Mouse (Mus musculus) intestine, postnatal 0 days (tissue): ENCODE results near the gene Snx14. TPM values are rescaled to one million over a fixed set of nuclear protein-coding genes. Genes with fewer than 3 reads are reported as not detected.
"Not testable (repeated sequence)": the region's sequence is repeated elsewhere in the genome, so short reads cannot be mapped to it uniquely, and the experiment has no call there.

Source experiments
- ATAC-seq: fragments of 200-750 bp; cut with Nextera tagmentation; 2 replicates; pipeline ENCODE4 v1.8.0; 2017; ENCODE audit warnings: mild to moderate bottlenecking, moderate TSS enrichment, moderate library complexity
- H3K27ac ChIP-seq: fragments of 300-500 bp; sonication (generic); 2 replicates; pipeline ENCODE4 v1.5.1; 2014; ENCODE audit warnings: mild to moderate bottlenecking, low read depth, low read length, moderate library complexity
- H3K27me3 ChIP-seq: fragments of 300-500 bp; sonication (generic); replicated peaks from 2 replicates; pipeline ENCODE4 v1.6.1; 2014; ENCODE audit warnings: low read length, mixed read lengths; ENCODE audit not compliant: control insufficient read depth, insufficient read depth
- H3K36me3 ChIP-seq: fragments of 300-500 bp; sonication (generic); 2 replicates; pipeline ENCODE4 v1.6.1; 2014; ENCODE audit warnings: mild to moderate bottlenecking, moderate library complexity; ENCODE audit not compliant: control insufficient read depth, insufficient read depth
- H3K4me1 ChIP-seq: fragments of 300-500 bp; sonication (generic); replicated peaks from 2 replicates; pipeline ENCODE4 v1.6.1; 2014; ENCODE audit warnings: antibody characterized with exemption, low read length, mixed read lengths; ENCODE audit not compliant: control insufficient read depth, insufficient read depth
- H3K4me2 ChIP-seq: fragments of 300-500 bp; sonication (generic); replicated peaks from 2 replicates; pipeline ENCODE4 v1.6.1; 2014; ENCODE audit warnings: low read depth, mild to moderate bottlenecking, moderate library complexity
- H3K4me3 ChIP-seq: fragments of 300-500 bp; sonication (generic); 2 replicates; pipeline ENCODE4 v1.5.1; 2014; ENCODE audit warnings: low read depth, low read length
- H3K9ac ChIP-seq: fragments of 300-500 bp; sonication (generic); 2 replicates; pipeline ENCODE4 v1.6.1; 2014; ENCODE audit warnings: mild to moderate bottlenecking, low read depth, low read length
- H3K9me3 ChIP-seq: fragments of 300-500 bp; sonication (generic); 2 replicates; pipeline ENCODE4 v1.6.1; 2016; ENCODE audit warnings: mixed run types; ENCODE audit not compliant: control insufficient read depth
- CTCF ChIP-seq: sonication (generic); IDR thresholded peaks from 2 replicates; pipeline ENCODE4 v1.5.1; 2016; ENCODE audit warnings: low read depth, mild to moderate bottlenecking, control low read depth, antibody characterized with exemption, moderate library complexity
- WGBS: fragments of 180-500 bp; shearing (Covaris S2); extraction: QIAGEN DNeasy Blood & Tissue Kit; methylation state at CpG from one replicate; pipeline ENCODE4 v1.1.7; 2014; 5-methylcytosine and 5-hydroxymethylcytosine counted together
- polyA plus RNA-seq: library from polyadenylated mRNA; unstranded; fragments of >200 nt; fragmentation: Nextera tagmentation; extraction: Ambion mirVana; gene quantifications from 2 replicates; pipeline ENCODE4 v1.2.1, GENCODE M21; 2015

Gene Snx14
- polyA plus RNA-seq: 17.7 and 18.4 TPM in 2 replicates

DNA sequence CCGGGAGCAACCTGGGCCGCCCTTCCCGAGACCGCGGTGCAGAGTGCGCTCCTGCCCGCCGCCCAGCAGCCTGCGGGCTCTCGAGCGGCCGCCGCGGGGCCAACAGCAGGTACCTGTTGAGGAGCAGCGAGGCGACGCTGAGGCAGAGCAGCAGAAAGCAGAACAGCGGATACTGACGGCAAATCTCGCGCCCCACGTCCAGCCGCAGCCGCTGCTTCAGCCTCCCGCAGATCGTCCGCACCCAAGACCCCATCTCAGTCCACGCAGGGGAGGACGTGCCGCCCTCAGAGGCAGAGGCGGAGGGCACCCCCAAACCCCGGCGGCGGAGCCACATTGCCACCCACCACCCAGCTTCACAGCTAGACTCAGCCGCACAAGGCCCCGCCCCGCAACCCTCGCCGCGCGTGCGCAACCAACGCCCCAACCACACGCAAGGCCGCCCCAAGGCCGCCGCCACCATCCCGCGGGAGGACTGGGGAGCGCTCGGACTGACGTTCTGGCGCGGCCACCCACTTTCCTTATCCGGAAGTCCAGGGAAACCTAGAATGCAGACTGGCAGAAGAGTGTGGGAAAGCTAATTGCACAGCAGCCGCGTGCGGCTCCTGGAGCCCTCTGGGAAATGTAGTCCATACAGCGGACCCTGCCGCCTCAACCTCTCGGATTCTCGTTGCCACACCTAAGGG, at the start of gene Snx14:
TSS of gene Snx14 (minus strand) at position 404 of the 683 bp plus-strand sequence.
- Histone ChIP-seq H3K9ac (peak within 1 kb of the TSS; percentile 66), H3K36me3 (no peaks in the 10 kb centered on the region), H3K27ac (peak within 1 kb of the TSS; percentile 96), H3K4me1 (peaks cover 3% of the 10 kb centered on the region; the same call in 1 of the 2 replicates), H3K4me2 (peak within 1 kb of the TSS; percentile 89), H3K4me3 (peak within 1 kb of the TSS; percentile 76), H3K9me3 (no peaks in the 10 kb centered on the region), H3K27me3 (no peaks in the 10 kb centered on the region)
- WGBS: 1% methylated on average over 59 of the region's 62 CpGs
- TF ChIP-seq CTCF: no peak; the same call in none of the 2 replicates
- ATAC-seq: peak; percentile 97

DNA sequence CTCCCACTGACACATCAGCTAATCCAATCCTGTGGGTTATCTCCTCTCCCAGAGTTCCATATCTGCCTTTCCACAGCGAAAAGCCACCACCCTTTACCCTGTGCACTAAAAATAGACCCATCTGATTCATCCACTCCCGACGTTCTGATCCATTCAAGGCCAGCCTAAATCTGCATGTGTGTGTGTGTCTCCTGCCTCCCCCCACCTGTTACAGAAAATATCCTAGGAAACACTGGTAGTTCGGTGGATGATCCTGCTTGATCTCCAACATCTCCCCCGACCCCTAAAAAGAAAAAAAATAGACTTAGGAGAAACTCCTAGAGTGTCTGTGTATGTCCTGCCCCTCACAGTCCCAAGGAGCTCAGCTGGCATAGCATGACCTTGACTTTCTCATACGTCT, 45.8 kb upstream of the Snx14 start:
- TF ChIP-seq CTCF: no peak
- Histone ChIP-seq H3K9me3 (no peaks in the 10 kb centered on the region), H3K4me2 (no peak overlapping the region), H3K36me3 (no peaks in the 10 kb centered on the region), H3K4me1 (peaks cover 4% of the 10 kb centered on the region; the same call in 1 of the 2 replicates), H3K4me3 (no peak overlapping the region), H3K27me3 (no peaks in the 10 kb centered on the region), H3K27ac (no peak overlapping the region), H3K9ac (no peak overlapping the region)
- WGBS: 42% methylated on average over 6 of the region's 6 CpGs
- ATAC-seq: no peak

DNA sequence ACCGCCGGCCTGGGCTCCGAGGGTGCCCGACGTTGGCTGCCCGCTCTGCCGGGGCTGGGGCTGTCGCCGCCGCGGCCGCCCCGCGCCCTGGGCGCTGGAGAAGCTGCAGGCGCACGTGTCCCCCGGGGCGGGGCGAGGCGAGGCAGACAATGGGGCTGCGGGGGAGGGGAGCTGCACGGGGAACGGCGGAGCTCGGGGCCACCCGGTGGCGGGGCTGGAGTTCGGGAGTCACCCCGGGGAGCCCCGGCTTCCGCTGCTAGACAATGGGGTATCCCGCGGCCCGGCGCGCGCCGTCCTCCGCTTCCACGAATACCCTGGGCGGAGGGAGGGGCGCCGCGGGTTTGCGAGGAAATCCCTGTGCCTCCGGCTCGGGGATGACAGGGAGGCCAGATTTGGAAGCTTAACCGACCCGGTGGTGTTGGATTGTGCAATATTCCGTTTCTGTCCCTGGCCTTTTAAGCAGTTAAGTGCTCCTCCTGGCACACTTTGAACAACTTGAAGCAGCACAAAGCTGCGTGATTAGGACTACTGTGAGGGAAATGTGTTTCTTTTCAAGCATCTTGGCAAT, 44.2 kb upstream of the Snx14 start:
- Histone ChIP-seq H3K36me3 (0 out of 2 replicates have a peak, but pooled peaks cover 9% of the 10 kb centered on the region), H3K9me3 (no peaks in the 10 kb centered on the region), H3K4me3 (peak overlapping the region; percentile 98), H3K27me3 (no peaks in the 10 kb centered on the region), H3K27ac (peak overlapping the region; percentile 95), H3K9ac (peak overlapping the region; percentile 94), H3K4me2 (peak overlapping the region; percentile 78), H3K4me1 (peaks cover 4% of the 10 kb centered on the region; the same call in 1 of the 2 replicates)
- ATAC-seq: peak; percentile 71
- WGBS: under 1% methylated on average over 30 of the region's 52 CpGs
- TF ChIP-seq CTCF: 0 out of 2 replicates have a peak, but pooled peaks have one; percentile 5

DNA sequence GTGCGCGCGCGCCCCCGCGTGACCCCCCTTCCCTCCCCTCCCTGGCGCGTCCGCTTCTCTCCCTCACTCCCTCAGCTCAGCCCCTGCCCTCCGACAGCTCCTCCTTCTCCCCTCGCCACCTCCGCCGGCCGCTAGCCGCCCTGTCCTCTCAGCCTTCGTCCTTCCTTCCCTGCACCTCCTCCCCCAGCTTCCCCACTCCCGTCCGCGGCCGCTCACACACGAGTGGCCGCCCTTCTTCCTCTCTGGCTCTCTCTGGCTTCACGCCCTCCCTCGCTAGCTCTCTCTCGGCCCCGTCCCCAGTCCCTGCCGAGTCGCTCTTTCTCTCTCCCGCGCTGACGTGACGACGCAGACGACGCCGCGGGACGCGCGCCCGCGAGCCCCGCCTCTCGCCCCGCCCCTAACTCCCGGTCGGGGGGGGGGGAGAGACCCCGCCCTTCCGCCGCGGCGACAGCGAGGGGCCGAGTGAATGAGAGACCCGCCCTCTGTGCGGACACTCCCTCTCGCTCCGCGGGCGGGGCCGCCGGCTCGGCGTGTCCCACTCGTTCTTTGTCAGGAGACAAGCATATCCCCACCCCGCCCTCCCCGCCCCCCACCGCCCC, 43.6 kb upstream of the Snx14 start, which contains the start of gene Syncrip:
TSS of gene Syncrip (minus strand) at position 345 of the 599 bp plus-strand sequence.
- not testable (repeated sequence) for H3K36me3 ChIP-seq, H3K9me3 ChIP-seq, H3K27me3 ChIP-seq, H3K4me1 ChIP-seq
- H3K27ac ChIP-seq: peak within 1 kb of the TSS; percentile 98
- H3K9ac ChIP-seq: peak within 1 kb of the TSS; percentile 94
- H3K4me2 ChIP-seq: peak within 1 kb of the TSS; percentile 80
- ATAC-seq: peak; percentile 93
- whole genome bisulfite sequencing: 0% methylated on average over 46 of the region's 68 CpGs
- H3K4me3 ChIP-seq: peak within 1 kb of the TSS; percentile 98

DNA sequence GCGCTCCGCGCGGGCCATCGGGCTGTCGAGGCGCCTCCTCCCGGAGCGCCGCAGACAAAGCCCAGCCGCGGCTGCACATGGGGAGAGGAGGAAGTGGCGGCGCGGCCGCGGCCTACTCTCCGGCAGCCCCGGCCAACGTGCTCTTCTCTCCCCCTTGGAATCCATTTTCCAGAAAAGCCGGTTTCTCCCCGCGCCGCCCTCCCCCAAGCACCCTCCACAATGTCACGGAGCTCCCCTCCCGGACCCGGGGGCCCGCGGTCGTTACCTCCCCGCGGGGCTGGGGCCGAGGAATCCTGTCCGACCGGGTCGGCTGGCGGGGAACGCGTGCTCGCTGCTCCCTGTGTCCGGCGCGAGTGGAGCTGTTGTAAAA, 43.0 kb upstream of the Snx14 start:
- ATAC-seq: no peak
- Histone ChIP-seq H3K4me3 (peak overlapping the region; percentile 98), H3K4me2 (peak overlapping the region; percentile 80), H3K27ac (peak overlapping the region; percentile 98), H3K4me1 (peaks cover 4% of the 10 kb centered on the region; the same call in 1 of the 2 replicates), H3K9ac (peak overlapping the region; percentile 94), H3K9me3 (no peaks in the 10 kb centered on the region), H3K36me3 (0 out of 2 replicates have a peak, but pooled peaks cover 9% of the 10 kb centered on the region), H3K27me3 (no peaks in the 10 kb centered on the region)
- no peak for TF ChIP-seq CTCF
- 0% methylated on average over 28 of the region's 43 CpGs for WGBS

DNA sequence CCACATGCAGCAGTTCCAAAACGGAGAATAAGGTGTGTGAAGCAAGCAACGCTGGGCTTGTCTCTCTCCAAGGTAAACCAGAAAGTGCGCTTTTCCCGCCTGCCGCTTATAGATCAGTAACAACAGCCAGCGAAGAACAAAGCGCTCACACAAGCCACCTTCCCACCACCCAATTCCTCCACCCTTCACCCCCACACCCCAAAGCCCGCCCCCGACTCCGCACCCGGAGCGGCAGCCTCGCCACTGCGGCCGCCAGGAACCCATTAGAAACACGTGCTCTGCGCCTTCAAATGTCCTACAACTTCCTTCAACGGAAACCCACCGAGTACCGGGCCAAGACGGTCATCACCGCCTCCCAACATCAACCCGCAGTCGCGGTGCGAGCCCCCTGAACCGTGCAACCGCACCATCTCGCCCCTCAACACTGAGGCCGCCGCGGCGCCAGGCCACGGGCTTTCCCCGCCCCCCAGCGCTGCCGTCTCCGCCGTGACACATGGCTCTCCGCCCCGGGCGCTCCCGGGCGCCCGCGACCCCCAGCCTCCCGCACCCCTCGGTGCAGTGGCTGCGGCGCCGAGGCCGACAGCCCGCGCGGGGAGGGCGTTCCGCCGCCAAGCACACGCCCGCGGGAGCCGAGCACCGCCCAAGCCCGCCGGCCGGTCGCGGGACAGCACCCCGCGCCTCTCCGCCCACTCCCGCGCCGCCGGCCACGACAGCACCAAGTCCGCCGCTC, 42.5 kb upstream of the Snx14 start:
- Histone ChIP-seq H3K27ac (peak overlapping the region; percentile 98), H3K4me1 (peaks cover 4% of the 10 kb centered on the region; the same call in 1 of the 2 replicates), H3K9me3 (no peaks in the 10 kb centered on the region), H3K9ac (peak overlapping the region; percentile 94), H3K4me2 (peak overlapping the region; percentile 80), H3K27me3 (no peaks in the 10 kb centered on the region), H3K36me3 (peaks cover 9% of the 10 kb centered on the region; the same call in 1 of the 2 replicates), H3K4me3 (peak overlapping the region; percentile 98)
- whole genome bisulfite sequencing: under 1% methylated on average over 66 of the region's 78 CpGs
- TF ChIP-seq CTCF: no peak
- peak; percentile 39 for ATAC-seq
